Mouse (Mus musculus): ENCODE results near the gene 6330409D20Rik. TPM values are rescaled to one million over a fixed set of nuclear protein-coding genes. Genes with fewer than 3 reads are reported as not detected.

6330409D20Rik gene
- total and polyA plus RNA-seq, 2 experiments from 2014 or later, result 3.2 to 3.6 TPM

- Histone ChIP-seq H3K4me2 (ENCODE audit: low read depth, low read length) (no peak overlapping the region), H3K4me1 (ENCODE audit: insufficient read depth, low read length) (peaks cover 11% of the 10 kb centered on the region; the same call in 1 of the 2 replicates), H3K9me3 (ENCODE audit: low read length) (no peaks in the 10 kb centered on the region), H3K9ac (replicated peaks; ENCODE audit: low read length) (no peak overlapping the region), H3K27ac (no peak overlapping the region), H3K36me3 (ENCODE audit: insufficient read depth, low read length) (no peaks in the 10 kb centered on the region), H3K4me3 (ENCODE audit: low read length) (no peak overlapping the region), H3K27me3 (ENCODE audit: insufficient read depth, low read length) (no peaks in the 10 kb centered on the region)
- no peak for TF ChIP-seq CTCF (IDR thresholded peaks at IDR 0.05; ENCODE audit: low read depth)
- WGBS, result 90% methylated on average over 6 of the region's 6 CpGs
- no peak for ATAC-seq
- no peak for DNase-seq (ENCODE audit: low spot score)
Measured at GRCm38 (mm10) chr2:32778081-32778480, 37.3 kb upstream of the 6330409D20Rik start.

- peak overlapping the region; percentile 48 for H3K4me3 ChIP-seq (ENCODE audit: low read length)
- WGBS, result 22% methylated on average over 22 of the region's 22 CpGs
- peak overlapping the region; percentile 77 for H3K4me2 ChIP-seq (ENCODE audit: low read depth, low read length)
- TF ChIP-seq CTCF (IDR thresholded peaks at IDR 0.05; ENCODE audit: low read depth), result no peak
- DNase-seq (ENCODE audit: low spot score), result no peak
- no peak overlapping the region for H3K27ac ChIP-seq
- H3K9ac ChIP-seq (replicated peaks; ENCODE audit: low read length), result peak overlapping the region; percentile 18; the same call in 1 of the 2 replicates
- peaks cover 11% of the 10 kb centered on the region; the same call in 1 of the 2 replicates for H3K4me1 ChIP-seq (ENCODE audit: insufficient read depth, low read length)
- H3K36me3 ChIP-seq (ENCODE audit: insufficient read depth, low read length), result no peaks in the 10 kb centered on the region
- H3K27me3 ChIP-seq (ENCODE audit: insufficient read depth, low read length), result no peaks in the 10 kb centered on the region
- ATAC-seq, result no peak
- H3K9me3 ChIP-seq (ENCODE audit: low read length), result no peaks in the 10 kb centered on the region
Measured at GRCm38 (mm10) chr2:32776192-32776591, 35.4 kb upstream of the 6330409D20Rik start.

- peak within 1 kb of the TSS; percentile 12; the same call in 1 of the 2 replicates for H3K27ac ChIP-seq
- TF ChIP-seq CTCF (IDR thresholded peaks at IDR 0.05; ENCODE audit: low read depth), result no peak
- WGBS, result under 1% methylated on average over 46 of the region's 46 CpGs
- ATAC-seq (peak; percentile 99), DNase-seq (ENCODE audit: low spot score) (peak; percentile 98)
- H3K9me3 ChIP-seq (ENCODE audit: low read length), result no peaks in the 10 kb centered on the region
- H3K9ac ChIP-seq (replicated peaks; ENCODE audit: low read length), result peak within 1 kb of the TSS; percentile 18
- H3K4me3 ChIP-seq (ENCODE audit: low read length), result peak within 1 kb of the TSS; percentile 48
- no peaks in the 10 kb centered on the region for H3K27me3 ChIP-seq (ENCODE audit: insufficient read depth, low read length)
- no peaks in the 10 kb centered on the region for H3K36me3 ChIP-seq (ENCODE audit: insufficient read depth, low read length)
- H3K4me1 ChIP-seq (ENCODE audit: insufficient read depth, low read length), result peaks cover 11% of the 10 kb centered on the region; the same call in 1 of the 2 replicates
- H3K4me2 ChIP-seq (ENCODE audit: low read depth, low read length), result peak within 1 kb of the TSS; percentile 77
Measured at GRCm38 (mm10) chr2:32775359-32776074, 34.7 kb upstream of the 6330409D20Rik start, which contains the start of the genes Ttc16 and Ptrh1. Gene Ttc16, minus strand, starts transcription at chr2:32775633. Gene Ptrh1, plus strand, starts transcription at chr2:32775786.

GRCm38 (mm10) chr2:32772626-32773279, 31.9 kb upstream of the 6330409D20Rik start:
- no peaks in the 10 kb centered on the region for H3K36me3 ChIP-seq (ENCODE audit: insufficient read depth, low read length)
- TF ChIP-seq CTCF (IDR thresholded peaks at IDR 0.05; ENCODE audit: low read depth), result no peak
- no peak for ATAC-seq
- no peak overlapping the region for H3K4me3 ChIP-seq (ENCODE audit: low read length)
- no peak overlapping the region for H3K9ac ChIP-seq (replicated peaks; ENCODE audit: low read length)
- DNase-seq (ENCODE audit: low spot score), result no peak
- peaks cover 11% of the 10 kb centered on the region; the same call in 1 of the 2 replicates for H3K4me1 ChIP-seq (ENCODE audit: insufficient read depth, low read length)
- H3K9me3 ChIP-seq (ENCODE audit: low read length), result no peaks in the 10 kb centered on the region
- H3K4me2 ChIP-seq (ENCODE audit: low read depth, low read length), result no peak overlapping the region
- WGBS, result 84% methylated on average over 8 of the region's 8 CpGs
- no peak overlapping the region for H3K27ac ChIP-seq
- no peaks in the 10 kb centered on the region for H3K27me3 ChIP-seq (ENCODE audit: insufficient read depth, low read length)

- no peak overlapping the region for H3K27ac ChIP-seq
- no peak for ATAC-seq
- H3K4me3 ChIP-seq (ENCODE audit: low read length), result no peak overlapping the region
- DNase-seq (ENCODE audit: low spot score), result no peak
- 31% methylated on average over 12 of the region's 12 CpGs for WGBS
- TF ChIP-seq CTCF (IDR thresholded peaks at IDR 0.05; ENCODE audit: low read depth), result no peak
- no peaks in the 10 kb centered on the region for H3K27me3 ChIP-seq (ENCODE audit: insufficient read depth, low read length)
- H3K9me3 ChIP-seq (ENCODE audit: low read length), result no peaks in the 10 kb centered on the region
- H3K36me3 ChIP-seq (ENCODE audit: insufficient read depth, low read length), result no peaks in the 10 kb centered on the region
- no peak overlapping the region for H3K4me2 ChIP-seq (ENCODE audit: low read depth, low read length)
- H3K4me1 ChIP-seq (ENCODE audit: insufficient read depth, low read length), result peaks cover 11% of the 10 kb centered on the region; the same call in 1 of the 2 replicates
- H3K9ac ChIP-seq (replicated peaks; ENCODE audit: low read length), result no peak overlapping the region
Measured at GRCm38 (mm10) chr2:32771886-32772285, 31.1 kb upstream of the 6330409D20Rik start.

DNA sequence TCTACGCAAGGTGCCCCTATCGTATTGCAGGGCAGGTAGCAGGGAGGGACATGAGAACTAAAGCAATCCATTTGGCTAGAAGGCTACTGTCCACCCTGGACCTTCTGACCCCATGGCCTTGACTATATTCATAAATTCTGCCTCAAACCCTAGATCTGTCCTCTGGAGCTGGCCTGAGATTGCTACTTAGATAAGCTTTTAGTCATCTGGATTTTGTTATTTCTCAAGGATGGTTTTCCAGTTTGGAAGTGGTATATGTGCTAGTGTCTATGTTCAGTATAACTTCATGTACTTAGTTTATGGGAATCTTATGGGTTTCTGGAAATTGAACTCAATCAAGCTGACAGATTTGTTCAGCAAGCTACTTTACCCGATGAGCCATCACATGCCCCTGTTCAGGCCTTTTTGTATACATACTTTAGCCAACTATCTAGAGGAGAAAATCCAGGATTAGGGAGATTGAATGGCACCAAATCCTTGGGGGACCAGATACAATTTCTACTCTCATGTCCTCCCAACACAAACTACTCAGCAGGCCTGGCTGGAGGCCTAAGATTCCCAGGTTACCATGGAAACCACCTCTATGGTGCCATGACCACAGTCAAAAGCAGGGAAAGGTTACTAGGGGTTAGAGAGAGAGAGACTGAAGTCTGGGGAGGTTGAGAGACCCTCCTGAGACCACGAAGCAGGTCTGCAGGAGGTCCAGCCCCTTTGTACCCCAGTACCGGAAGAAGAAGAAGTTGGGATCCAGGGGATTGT, 28.7 kb upstream of the 6330409D20Rik start:
- peak; percentile 61 for DNase-seq (ENCODE audit: low spot score)
- ATAC-seq, result no peak

More for the DNA sequence above, 28.7 kb upstream of the 6330409D20Rik start:
- Histone ChIP-seq H3K9me3 (ENCODE audit: low read length) (no peaks in the 10 kb centered on the region), H3K27ac (peak overlapping the region; percentile 20; the same call in 1 of the 2 replicates), H3K36me3 (ENCODE audit: insufficient read depth, low read length) (no peaks in the 10 kb centered on the region), H3K27me3 (ENCODE audit: insufficient read depth, low read length) (no peaks in the 10 kb centered on the region), H3K4me1 (ENCODE audit: insufficient read depth, low read length) (no peaks in the 10 kb centered on the region; the same call in 1 of the 2 replicates), H3K4me2 (ENCODE audit: low read depth, low read length) (no peak overlapping the region), H3K9ac (replicated peaks; ENCODE audit: low read length) (no peak overlapping the region), H3K4me3 (ENCODE audit: low read length) (no peak overlapping the region)
- WGBS, result 63% methylated on average over 5 of the region's 5 CpGs
- no peak for TF ChIP-seq CTCF (IDR thresholded peaks at IDR 0.05; ENCODE audit: low read depth)

All from hindbrain, postnatal 0 days (tissue).